ENCODE assay signal across 8 mouse cellular contexts in genomic region chr11:70228828-70229227, GRCm38 (mm10). TPM values are rescaled to one million over a fixed set of nuclear protein-coding genes. Genes with fewer than 3 reads are reported as not detected.
DNase-seq lines count a peak whose midpoint lies in the region; ATAC-seq lines count a peak whose summit lies in the region.

No protein-coding gene starts in this region.

- peak overlapping the region; percentile 48 for H3K9ac ChIP-seq in forebrain, embryonic 13.5 days

- peak overlapping the region; percentile 54 for H3K4me2 ChIP-seq in forebrain, embryonic 13.5 days

- peak; percentile 87 for DNase-seq in WW6 (ENCODE audit: low read depth, low spot score)
- peak; percentile 87 for DNase-seq in cerebellum, adult 11-12 months
- DNase-seq in heart, postnatal 4 days = peak; percentile 93
- DNase-seq in layer of hippocampus, postnatal 14 days (ENCODE audit: low spot score in 2 of 2) = peak; percentile 73 to 84
- DNase-seq in lung, postnatal 36 days = peak; percentile 94
- peak; percentile 74 to 79 for DNase-seq in right cerebral cortex, adult 2 months (ENCODE audit: low spot score in 2 of 2)
- DNase-seq in urinary bladder, postnatal 36 days (ENCODE audit: low spot score in 2 of 2) = peak; percentile 62 to 83

- H3K27ac ChIP-seq in forebrain, embryonic 13.5 days = no peak overlapping the region

- H3K9me3 ChIP-seq in forebrain, embryonic 13.5 days (replicated peaks) = no peaks in the 10 kb centered on the region

- peaks cover 72% of the 10 kb centered on the region for H3K27me3 ChIP-seq in forebrain, embryonic 13.5 days

- WGBS in forebrain, embryonic 13.5 days = under 1% methylated on average over 19 of the region's 19 CpGs

- no peaks in the 10 kb centered on the region for H3K36me3 ChIP-seq in forebrain, embryonic 13.5 days (ENCODE audit: poor library complexity, severe bottlenecking)

- H3K4me3 ChIP-seq in forebrain, embryonic 13.5 days = peak overlapping the region; percentile 30

- peaks cover 52% of the 10 kb centered on the region for H3K4me1 ChIP-seq in forebrain, embryonic 13.5 days

- peak; percentile 63; the same call in 1 of the 2 replicates for ATAC-seq in forebrain, embryonic 13.5 days

RNA-seq across cellular contexts. Expression of gene Bcl6b, which starts 0.8 kb away (rescaled TPM):
- 4.3 and 4.7 TPM in 2 replicates for polyA plus RNA-seq in forebrain, embryonic 13.5 days (2015; fragmentation: Nextera tagmentation; extraction: Ambion mirVana)
- 10 to 100 TPM; 47.0 to 53.6 TPM for total RNA-seq in heart, postnatal 4 days (2021)
- 1 to 10 TPM; 2.7 to 2.9 TPM for total RNA-seq in layer of hippocampus, postnatal 14 days (2021)

RNA-seq across cellular contexts. Expression of gene Slc16a13, which starts 8.0 kb away (rescaled TPM):
- polyA plus RNA-seq in forebrain, embryonic 13.5 days (2015; fragmentation: Nextera tagmentation; extraction: Ambion mirVana) = 13.4 and 14.8 TPM in 2 replicates
- 1 to 10 TPM; 6.3 to 6.5 TPM for total RNA-seq in heart, postnatal 4 days (2021)
- 10 to 100 TPM in 1 of 2 experiments, 1 to 10 TPM in 1; 9.3 to 12.6 TPM for total RNA-seq in layer of hippocampus, postnatal 14 days (2021)

RNA-seq across cellular contexts. Expression of gene 0610010K14Rik, which starts 8.9 kb away (rescaled TPM):
- 226 and 229 TPM in 2 replicates for polyA plus RNA-seq in forebrain, embryonic 13.5 days (2015; fragmentation: Nextera tagmentation; extraction: Ambion mirVana)
- total RNA-seq in heart, postnatal 4 days (2021) = 10 to 100 TPM; 72.3 to 79.4 TPM
- total RNA-seq in layer of hippocampus, postnatal 14 days (2021) = 10 to 100 TPM; 42.3 to 47.7 TPM

RNA-seq across cellular contexts. Expression of gene Gm21988, which starts 10.8 kb away (rescaled TPM):
- polyA plus RNA-seq in forebrain, embryonic 13.5 days (2015; fragmentation: Nextera tagmentation; extraction: Ambion mirVana) = 10.7 and 12.1 TPM in 2 replicates
- total RNA-seq in heart, postnatal 4 days (2021) = 1 to 10 TPM; 2.4 to 2.6 TPM
- total RNA-seq in layer of hippocampus, postnatal 14 days (2021) = 1 to 10 TPM; 7.2 to 7.9 TPM

RNA-seq across cellular contexts. Expression of gene Rnasek, which starts 10.8 kb away (rescaled TPM):
- 227 and 236 TPM in 2 replicates for polyA plus RNA-seq in forebrain, embryonic 13.5 days (2015; fragmentation: Nextera tagmentation; extraction: Ambion mirVana)
- 10 to 100 TPM; 95.8 to 96.1 TPM for total RNA-seq in heart, postnatal 4 days (2021)
- total RNA-seq in layer of hippocampus, postnatal 14 days (2021) = 100 to 1,000 TPM; 280 to 324 TPM

Comparison
In these comparisons a context has a peak if more than half of its experiments do, and no peak if none do; other contexts are left out.
1. RNA of gene Bcl6b, which starts 0.8 kb away (total RNA-seq): 47.0 to 53.6 TPM in heart, postnatal 4 days; 2.7 to 2.9 TPM in layer of hippocampus, postnatal 14 days; every median in the first group is over 10 times any median in the second.
2. Peak in every context shown above with its lines, with median percentiles within 50 percentile points of each other: DNase-seq.